Mouse (Mus musculus): ENCODE data around the gene Tshz3. TPM values are rescaled to one million over a fixed set of nuclear protein-coding genes. Genes with fewer than 3 reads are reported as not detected.
A peak's percentile ranks its signal among the peaks of the same experiment; 100 is the strongest.

The Tshz3 gene
- polyA plus RNA-seq, 1 experiment from 2014 or later: 4.1 TPM

GRCm38 (mm10) chr7:36687508-36687907 is 10.4 kb upstream of the Tshz3 start:
- Histone ChIP-seq H3K4me3 (ENCODE audit: low read depth, low read length) (no peak overlapping the region), H3K4me1 (ENCODE audit: insufficient read depth, low read depth, low read length) (no peaks in the 10 kb centered on the region; the same call in 1 of the 2 replicates), H3K4me2 (replicated peaks; ENCODE audit: low read depth, low read length) (no peak overlapping the region), H3K9me3 (ENCODE audit: low read length) (no peaks in the 10 kb centered on the region), H3K27me3 (replicated peaks; ENCODE audit: insufficient read depth, low read length) (peaks cover 6% of the 10 kb centered on the region; the same call in 1 of the 2 replicates), H3K36me3 (ENCODE audit: insufficient read depth, low read length) (no peaks in the 10 kb centered on the region), H3K27ac (ENCODE audit: low read length) (no peak overlapping the region), H3K9ac (replicated peaks; ENCODE audit: low read depth) (no peak overlapping the region)
- no peak for DNase-seq (ENCODE audit: low spot score)
- ATAC-seq: no peak
- TF ChIP-seq CTCF (IDR thresholded peaks at IDR 0.05) (no peak), EP300 (IDR thresholded peaks at IDR 0.05) (no peak)
- WGBS: 79% methylated on average over 1 of the region's 1 CpGs

GRCm38 (mm10) chr7:36689049-36689793 is 8.7 kb upstream of the Tshz3 start:
- DNase-seq (ENCODE audit: low spot score) (peak; percentile 57), ATAC-seq (peak; percentile 61)
- Histone ChIP-seq H3K9me3 (ENCODE audit: low read length) (no peaks in the 10 kb centered on the region), H3K27me3 (replicated peaks; ENCODE audit: insufficient read depth, low read length) (peaks cover 6% of the 10 kb centered on the region; the same call in 1 of the 2 replicates), H3K36me3 (ENCODE audit: insufficient read depth, low read length) (no peaks in the 10 kb centered on the region), H3K4me3 (ENCODE audit: low read depth, low read length) (no peak overlapping the region), H3K4me2 (replicated peaks; ENCODE audit: low read depth, low read length) (no peak overlapping the region), H3K4me1 (ENCODE audit: insufficient read depth, low read depth, low read length) (no peaks in the 10 kb centered on the region; the same call in 1 of the 2 replicates), H3K9ac (replicated peaks; ENCODE audit: low read depth) (no peak overlapping the region), H3K27ac (ENCODE audit: low read length) (no peak overlapping the region)
- WGBS: 42% methylated on average over 7 of the region's 7 CpGs
- TF ChIP-seq CTCF (IDR thresholded peaks at IDR 0.05) (no peak), EP300 (IDR thresholded peaks at IDR 0.05) (no peak)

- no peaks in the 10 kb centered on the region for H3K9me3 ChIP-seq (ENCODE audit: low read length)
These were observed 7.4 kb upstream of the Tshz3 start for GRCm38 (mm10) chr7:36690551-36690950.

GRCm38 (mm10) chr7:36691617-36692016 is 6.3 kb upstream of the Tshz3 start:
- no peak overlapping the region; the same call in 1 of the 2 replicates for H3K4me3 ChIP-seq (ENCODE audit: low read depth, low read length)
- TF ChIP-seq EP300 (IDR thresholded peaks at IDR 0.05): no peak
- TF ChIP-seq CTCF (IDR thresholded peaks at IDR 0.05): no peak
- H3K27me3 ChIP-seq (replicated peaks; ENCODE audit: insufficient read depth, low read length): peaks cover 20% of the 10 kb centered on the region
- no peak overlapping the region for H3K9ac ChIP-seq (replicated peaks; ENCODE audit: low read depth)
- peak overlapping the region; percentile 31; the same call in 1 of the 2 replicates for H3K4me2 ChIP-seq (replicated peaks; ENCODE audit: low read depth, low read length)
- H3K9me3 ChIP-seq (ENCODE audit: low read length): no peaks in the 10 kb centered on the region
- DNase-seq (ENCODE audit: low spot score) (no peak), ATAC-seq (no peak)
- no peaks in the 10 kb centered on the region for H3K36me3 ChIP-seq (ENCODE audit: insufficient read depth, low read length)
- H3K4me1 ChIP-seq (ENCODE audit: insufficient read depth, low read depth, low read length): no peaks in the 10 kb centered on the region; the same call in 1 of the 2 replicates
- WGBS: 5% methylated on average over 14 of the region's 14 CpGs
- no peak overlapping the region for H3K27ac ChIP-seq (ENCODE audit: low read length)

More at GRCm38 (mm10) chr7:36690551-36690950, 7.4 kb upstream of the Tshz3 start:
- DNase-seq (ENCODE audit: low spot score) (no peak), ATAC-seq (0 out of 2 replicates have a peak, but pooled peaks have one; percentile 25)
- H3K27me3 ChIP-seq (replicated peaks; ENCODE audit: insufficient read depth, low read length): peaks cover 16% of the 10 kb centered on the region
- H3K4me2 ChIP-seq (replicated peaks; ENCODE audit: low read depth, low read length): peak overlapping the region; percentile 31; the same call in 1 of the 2 replicates
- TF ChIP-seq EP300 (IDR thresholded peaks at IDR 0.05): no peak
- TF ChIP-seq CTCF (IDR thresholded peaks at IDR 0.05): peak; percentile 65
- no peak overlapping the region for H3K27ac ChIP-seq (ENCODE audit: low read length)
- H3K9ac ChIP-seq (replicated peaks; ENCODE audit: low read depth): no peak overlapping the region
- H3K4me1 ChIP-seq (ENCODE audit: insufficient read depth, low read depth, low read length): no peaks in the 10 kb centered on the region; the same call in 1 of the 2 replicates
- 7% methylated on average over 19 of the region's 19 CpGs for WGBS
- no peaks in the 10 kb centered on the region for H3K36me3 ChIP-seq (ENCODE audit: insufficient read depth, low read length)
- H3K4me3 ChIP-seq (ENCODE audit: low read depth, low read length): no peak overlapping the region

- 5% methylated on average over 5 of the region's 5 CpGs for WGBS
- no peak for TF ChIP-seq EP300 (IDR thresholded peaks at IDR 0.05)
- no peak for TF ChIP-seq CTCF (IDR thresholded peaks at IDR 0.05)
- H3K9me3 ChIP-seq (ENCODE audit: low read length): no peaks in the 10 kb centered on the region
- no peaks in the 10 kb centered on the region; the same call in 1 of the 2 replicates for H3K4me1 ChIP-seq (ENCODE audit: insufficient read depth, low read depth, low read length)
- H3K27ac ChIP-seq (ENCODE audit: low read length): no peak overlapping the region
- DNase-seq (ENCODE audit: low spot score): no peak
- H3K9ac ChIP-seq (replicated peaks; ENCODE audit: low read depth): no peak overlapping the region
- no peaks in the 10 kb centered on the region for H3K36me3 ChIP-seq (ENCODE audit: insufficient read depth, low read length)
- peaks cover 20% of the 10 kb centered on the region for H3K27me3 ChIP-seq (replicated peaks; ENCODE audit: insufficient read depth, low read length)
- H3K4me3 ChIP-seq (ENCODE audit: low read depth, low read length): no peak overlapping the region
- peak overlapping the region; percentile 31; the same call in 1 of the 2 replicates for H3K4me2 ChIP-seq (replicated peaks; ENCODE audit: low read depth, low read length)
- ATAC-seq: no peak
These were observed 5.5 kb upstream of the Tshz3 start for GRCm38 (mm10) chr7:36692381-36692780.

- H3K4me3 ChIP-seq (ENCODE audit: low read depth, low read length): no peak overlapping the region
- H3K4me1 ChIP-seq (ENCODE audit: insufficient read depth, low read depth, low read length): no peaks in the 10 kb centered on the region; the same call in 1 of the 2 replicates
- H3K27ac ChIP-seq (ENCODE audit: low read length): no peak overlapping the region
- DNase-seq (ENCODE audit: low spot score): no peak
- H3K4me2 ChIP-seq (replicated peaks; ENCODE audit: low read depth, low read length): no peak overlapping the region
- ATAC-seq: no peak
- TF ChIP-seq CTCF (IDR thresholded peaks at IDR 0.05) (no peak), EP300 (IDR thresholded peaks at IDR 0.05) (no peak)
- no peak overlapping the region for H3K9ac ChIP-seq (replicated peaks; ENCODE audit: low read depth)
- H3K36me3 ChIP-seq (ENCODE audit: insufficient read depth, low read length): no peaks in the 10 kb centered on the region
- peaks cover 20% of the 10 kb centered on the region for H3K27me3 ChIP-seq (replicated peaks; ENCODE audit: insufficient read depth, low read length)
- H3K9me3 ChIP-seq (ENCODE audit: low read length): no peaks in the 10 kb centered on the region
- WGBS: 45% methylated on average over 3 of the region's 3 CpGs
These were observed 4.8 kb upstream of the Tshz3 start for GRCm38 (mm10) chr7:36693081-36693480.

Measured in lung, postnatal 0 days (tissue).